Mouse (Mus musculus) embryonic facial prominence, embryonic 15.5 days (tissue): Measurements from ENCODE around the gene Adk. TPM values are rescaled to one million over a fixed set of nuclear protein-coding genes. Genes with fewer than 3 reads are reported as not detected.

Experiments used
- ATAC-seq: fragments of 200-750 bp; cut with Nextera tagmentation; 2 replicates; pipeline ENCODE4 v1.8.0; 2017; ENCODE audit warnings: low read depth, moderate TSS enrichment; ENCODE audit not compliant: insufficient number of reproducible peaks, low FRiP score, low TSS enrichment
- H3K27ac ChIP-seq: fragments of 300-500 bp; sonication (generic); replicated peaks from 2 replicates; pipeline ENCODE4 v1.5.1; 2015; ENCODE audit warnings: mild to moderate bottlenecking, inconsistent platforms
- H3K27me3 ChIP-seq: fragments of 300-500 bp; sonication (generic); 2 replicates; pipeline ENCODE4 v1.6.1; 2015; ENCODE audit warnings: inconsistent platforms
- H3K36me3 ChIP-seq: fragments of 300-500 bp; sonication (generic); 2 replicates; pipeline ENCODE4 v1.6.1; 2015; ENCODE audit warnings: mild to moderate bottlenecking, inconsistent platforms
- H3K4me1 ChIP-seq: fragments of 300-500 bp; sonication (generic); 2 replicates; pipeline ENCODE4 v1.6.1; 2015; ENCODE audit warnings: inconsistent platforms
- H3K4me2 ChIP-seq: fragments of 300-500 bp; sonication (generic); replicated peaks from 2 replicates; pipeline ENCODE4 v1.6.1; 2015; ENCODE audit warnings: mild to moderate bottlenecking, inconsistent platforms
- H3K4me3 ChIP-seq: fragments of 300-500 bp; sonication (generic); replicated peaks from 2 replicates; pipeline ENCODE4 v1.5.1; 2015; ENCODE audit warnings: mild to moderate bottlenecking, inconsistent platforms
- H3K9ac ChIP-seq: fragments of 300-500 bp; sonication (generic); 2 replicates; pipeline ENCODE4 v1.6.1; 2015; ENCODE audit warnings: inconsistent platforms
- H3K9me3 ChIP-seq: fragments of 300-500 bp; sonication (generic); replicated peaks from 2 replicates; pipeline ENCODE4 v1.6.1; 2016; ENCODE audit warnings: inconsistent platforms
- WGBS: fragments of 180-500 bp; shearing (Covaris S2); methylation state at CpG from one replicate; pipeline ENCODE4 v1.1.7; 2015; 5-methylcytosine and 5-hydroxymethylcytosine counted together
- polyA plus RNA-seq: library from polyadenylated mRNA; unstranded; fragments of >200 nt; fragmentation: Nextera tagmentation; extraction: Ambion mirVana; gene quantifications from 2 replicates; pipeline ENCODE4 v1.2.1, GENCODE M21; 2015

Adk gene
- polyA plus RNA-seq, 1 experiment from 2014 or later: 139 TPM

DNA sequence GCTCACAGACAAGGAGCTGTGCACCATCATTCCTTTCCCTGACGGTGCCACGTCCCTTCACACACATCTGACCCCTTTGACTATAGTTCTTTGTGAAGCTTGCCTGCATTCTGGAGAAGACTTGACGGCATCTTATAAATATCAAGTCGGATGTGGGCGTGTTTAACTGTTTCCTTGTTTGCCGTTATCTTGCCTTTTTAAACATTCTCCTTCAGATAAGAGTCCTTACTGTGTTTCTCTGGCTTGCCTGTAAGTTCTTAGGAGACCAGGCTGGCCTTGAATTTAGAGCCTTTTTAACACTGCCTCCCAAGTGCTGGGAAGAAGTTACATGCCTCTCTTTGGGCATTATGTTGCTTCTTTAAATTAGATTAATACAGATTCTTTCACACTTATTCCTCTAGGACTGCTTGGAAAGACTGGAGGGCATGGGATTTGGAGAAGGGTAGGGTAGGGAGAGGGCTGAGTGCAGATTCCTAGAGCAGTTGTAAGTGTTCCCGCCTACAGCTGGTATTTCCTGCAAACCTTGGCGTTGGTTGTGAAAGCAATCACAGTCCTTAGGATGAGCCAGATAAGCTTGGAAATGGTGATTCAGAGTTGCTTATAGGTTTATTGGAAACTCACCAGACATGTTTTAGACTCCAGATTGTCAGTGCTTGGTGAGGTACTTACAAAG, 13.3 kb downstream of the Adk start:
- H3K27me3 ChIP-seq: no peaks in the 10 kb centered on the region
- WGBS: 67% methylated on average over 8 of the region's 8 CpGs
- no peak overlapping the region for H3K27ac ChIP-seq
- H3K9ac ChIP-seq: no peak overlapping the region
- no peak for ATAC-seq
- no peak overlapping the region for H3K4me2 ChIP-seq
- H3K4me3 ChIP-seq: no peak overlapping the region
- H3K4me1 ChIP-seq: peaks cover 9% of the 10 kb centered on the region; the same call in 1 of the 2 replicates
- H3K9me3 ChIP-seq: no peaks in the 10 kb centered on the region
- no peaks in the 10 kb centered on the region for H3K36me3 ChIP-seq

DNA sequence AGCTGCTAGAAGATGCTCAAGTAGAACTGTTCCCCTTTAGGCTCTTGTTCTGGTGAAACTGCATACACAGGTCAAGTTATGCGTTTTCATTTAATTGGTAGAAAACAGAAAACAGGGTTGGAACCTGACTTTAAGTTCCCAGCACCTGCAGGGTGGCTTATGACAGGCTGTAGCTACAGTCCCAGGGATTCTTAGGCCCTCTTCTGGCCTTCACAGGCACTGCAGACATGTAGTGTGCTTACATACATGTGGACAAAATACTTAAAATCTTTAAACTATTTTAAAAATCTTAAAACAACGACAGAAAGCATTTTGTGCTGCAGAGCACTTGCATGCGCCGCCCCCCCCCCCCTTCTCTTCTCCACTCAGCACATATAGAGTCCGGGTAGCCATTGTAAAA, 17.2 kb downstream of the Adk start:
- 76% methylated on average over 5 of the region's 5 CpGs for WGBS
- Histone ChIP-seq H3K4me3 (no peak overlapping the region), H3K27me3 (no peaks in the 10 kb centered on the region), H3K9me3 (no peaks in the 10 kb centered on the region), H3K4me2 (no peak overlapping the region), H3K9ac (no peak overlapping the region), H3K4me1 (peaks cover 9% of the 10 kb centered on the region; the same call in 1 of the 2 replicates), H3K27ac (no peak overlapping the region), H3K36me3 (no peaks in the 10 kb centered on the region)
- ATAC-seq: no peak

DNA sequence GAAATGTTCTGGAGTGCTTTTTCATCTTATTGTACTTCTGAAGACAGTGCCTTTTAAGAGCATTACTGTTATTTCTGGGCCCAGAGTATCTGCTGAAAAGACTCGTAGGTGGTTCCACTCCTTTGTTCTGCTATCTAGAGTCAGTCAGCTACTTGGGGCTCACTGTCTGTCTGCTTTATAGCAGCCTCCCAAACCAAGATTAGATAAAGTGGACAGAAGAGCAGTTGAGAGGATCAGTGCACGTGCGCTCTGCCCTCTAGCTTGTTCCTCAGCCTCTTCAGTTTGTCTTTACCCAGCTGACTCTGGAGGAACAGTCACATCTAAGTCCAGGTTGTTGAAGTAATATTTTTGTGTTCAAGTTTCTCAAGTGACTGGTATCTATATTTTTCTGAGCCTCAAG, 21.6 kb downstream of the Adk start:
- Histone ChIP-seq H3K27ac (no peak overlapping the region), H3K4me2 (no peak overlapping the region), H3K4me3 (no peak overlapping the region), H3K9me3 (no peaks in the 10 kb centered on the region), H3K9ac (no peak overlapping the region), H3K36me3 (no peaks in the 10 kb centered on the region), H3K4me1 (peaks cover 12% of the 10 kb centered on the region; the same call in 1 of the 2 replicates), H3K27me3 (no peaks in the 10 kb centered on the region)
- no peak for ATAC-seq
- WGBS: 82% methylated on average over 3 of the region's 3 CpGs

DNA sequence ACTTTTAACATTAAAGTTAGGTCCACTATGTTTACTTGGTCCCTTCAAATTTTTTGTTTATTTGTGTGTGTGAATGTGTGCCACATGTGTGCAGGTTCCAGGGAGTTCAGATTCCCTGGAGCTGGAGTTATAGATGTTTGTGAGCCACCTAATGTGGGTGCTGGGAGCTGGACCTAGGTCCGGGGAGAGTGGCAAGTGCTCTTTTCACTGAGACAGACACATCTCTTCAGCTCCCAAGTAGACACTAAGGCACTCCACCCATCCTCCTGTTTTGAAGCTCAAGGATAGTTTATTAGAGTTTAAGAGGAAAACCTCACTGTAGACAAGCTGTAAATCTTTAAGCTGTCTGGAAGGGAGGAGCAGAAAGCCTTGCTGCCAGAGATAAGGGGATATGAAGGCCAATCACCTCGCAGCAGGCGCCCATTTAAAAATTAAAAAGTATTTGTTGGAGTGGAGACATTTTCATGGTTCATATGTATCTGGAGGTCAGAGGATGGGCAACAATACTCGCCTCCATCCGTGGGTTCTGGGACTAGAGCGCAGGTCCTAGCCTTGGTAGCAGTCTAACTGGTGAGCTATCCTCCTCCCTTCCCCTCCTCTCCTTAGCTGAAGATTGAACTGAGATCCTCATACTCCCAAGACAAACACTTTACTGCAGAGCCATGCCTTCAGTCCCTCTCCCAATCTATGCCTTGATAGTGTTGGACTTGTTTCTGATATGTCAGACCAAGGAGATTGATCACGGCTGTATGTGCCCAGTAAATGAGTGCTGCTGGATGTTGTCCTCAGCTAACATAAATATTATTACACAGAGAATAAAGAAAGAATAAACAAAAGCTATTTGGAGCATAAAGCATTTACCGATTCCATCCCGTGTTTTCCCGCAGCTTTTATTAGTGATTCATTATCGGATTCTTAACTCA, 22.3 kb downstream of the Adk start:
- Histone ChIP-seq H3K27ac (no peak overlapping the region), H3K4me1 (peaks cover 15% of the 10 kb centered on the region), H3K9me3 (no peaks in the 10 kb centered on the region), H3K36me3 (no peaks in the 10 kb centered on the region), H3K27me3 (no peaks in the 10 kb centered on the region), H3K4me3 (0 out of 2 replicates have a peak overlapping the region, but pooled peaks have one; percentile 74), H3K9ac (no peak overlapping the region), H3K4me2 (peak overlapping the region; percentile 80)
- 64% methylated on average over 11 of the region's 11 CpGs for WGBS
- no peak for ATAC-seq

- Histone ChIP-seq H3K9me3 (no peaks in the 10 kb centered on the region), H3K4me2 (peak overlapping the region; percentile 80), H3K4me1 (peaks cover 15% of the 10 kb centered on the region), H3K4me3 (peak overlapping the region; percentile 74), H3K27ac (peak overlapping the region; percentile 92), H3K27me3 (no peaks in the 10 kb centered on the region), H3K9ac (peak overlapping the region; percentile 77), H3K36me3 (no peaks in the 10 kb centered on the region)
- peak; percentile 98 for ATAC-seq
- WGBS: under 1% methylated on average over 59 of the region's 59 CpGs
Measured at GRCm38 (mm10) chr14:21075751-21076500, 23.6 kb downstream of the Adk start.

- Histone ChIP-seq H3K36me3 (no peaks in the 10 kb centered on the region), H3K27ac (peak overlapping the region; percentile 92), H3K9me3 (no peaks in the 10 kb centered on the region), H3K27me3 (no peaks in the 10 kb centered on the region), H3K4me2 (peak overlapping the region; percentile 80), H3K4me1 (peaks cover 15% of the 10 kb centered on the region), H3K9ac (peak overlapping the region; percentile 77; the same call in 1 of the 2 replicates), H3K4me3 (peak overlapping the region; percentile 74)
- WGBS: 31% methylated on average over 7 of the region's 7 CpGs
- ATAC-seq: no peak
Measured at GRCm38 (mm10) chr14:21076501-21077194, 24.3 kb downstream of the Adk start.

DNA sequence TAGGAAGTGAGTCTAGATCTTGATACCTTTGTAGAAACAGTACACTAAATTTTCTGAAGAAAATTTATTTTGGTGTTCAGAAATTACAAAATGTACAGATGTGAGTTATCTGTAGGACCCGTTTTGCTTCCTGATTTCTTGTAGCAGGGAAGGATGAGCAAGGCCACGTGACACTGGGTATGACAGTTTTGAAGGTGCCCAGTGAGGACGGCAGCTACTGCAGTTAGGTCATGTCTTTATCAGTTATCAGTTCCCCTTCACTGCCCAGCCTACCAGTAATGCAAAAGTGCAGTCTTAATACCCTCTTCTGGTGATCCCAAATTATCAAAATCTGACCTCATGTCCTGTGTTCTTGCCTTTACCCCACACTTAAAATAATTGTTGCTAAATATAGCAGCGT, 25.6 kb downstream of the Adk start:
- Histone ChIP-seq H3K4me3 (no peak overlapping the region), H3K36me3 (no peaks in the 10 kb centered on the region)
- ATAC-seq: no peak

DNA sequence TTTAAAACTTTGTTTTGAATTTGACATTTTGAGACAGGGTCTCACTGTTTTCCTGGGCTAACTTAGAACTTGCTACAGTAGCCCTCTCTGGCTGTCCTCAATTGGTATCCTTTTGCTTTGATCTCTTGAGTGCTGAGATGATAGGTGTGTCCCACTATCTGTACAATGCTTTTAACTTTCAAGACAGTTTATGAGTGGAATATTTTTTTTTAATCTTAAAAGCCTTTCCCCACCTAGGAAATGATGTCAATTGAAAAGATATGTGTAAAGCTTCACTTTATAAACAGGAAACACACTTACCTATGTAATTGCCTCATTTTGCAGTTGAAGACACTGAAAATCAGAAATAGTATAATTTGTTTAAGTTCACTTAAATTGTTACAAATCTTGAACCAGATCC, 26.1 kb downstream of the Adk start:
- no peaks in the 10 kb centered on the region for H3K27me3 ChIP-seq
- H3K36me3 ChIP-seq: no peaks in the 10 kb centered on the region
- H3K4me2 ChIP-seq: no peak overlapping the region
- no peak overlapping the region for H3K4me3 ChIP-seq
- no peak overlapping the region for H3K9ac ChIP-seq
- no peaks in the 10 kb centered on the region for H3K9me3 ChIP-seq
- H3K4me1 ChIP-seq: peaks cover 15% of the 10 kb centered on the region
- H3K27ac ChIP-seq: no peak overlapping the region
- ATAC-seq: no peak

More for the DNA sequence above, 25.6 kb downstream of the Adk start:
- H3K9ac ChIP-seq: no peak overlapping the region
- 83% methylated on average over 4 of the region's 4 CpGs for WGBS
- no peaks in the 10 kb centered on the region for H3K27me3 ChIP-seq
- H3K4me1 ChIP-seq: peaks cover 15% of the 10 kb centered on the region
- no peak overlapping the region for H3K27ac ChIP-seq
- no peak overlapping the region for H3K4me2 ChIP-seq
- H3K9me3 ChIP-seq: no peaks in the 10 kb centered on the region

DNA sequence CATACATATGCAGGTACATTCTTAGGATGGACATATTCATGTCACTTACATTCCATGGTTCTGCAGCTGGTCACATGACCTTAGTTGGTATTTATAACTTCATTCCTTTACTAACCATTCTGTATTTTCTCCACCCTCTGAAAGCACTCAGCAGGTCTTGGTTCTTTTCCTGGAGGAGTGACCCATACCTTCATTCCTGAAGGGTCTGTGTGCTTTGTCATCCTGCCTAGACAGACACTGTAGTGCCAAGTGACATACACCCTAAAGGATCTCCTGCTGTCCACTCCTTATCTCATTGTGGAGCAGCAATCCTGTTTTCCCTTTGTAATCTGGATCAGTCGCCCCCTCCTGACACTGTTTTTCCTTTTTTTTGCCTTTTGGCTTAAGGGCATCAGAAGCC, 30.4 kb downstream of the Adk start:
- WGBS: 52% methylated on average over 1 of the region's 1 CpGs
- Histone ChIP-seq H3K9ac (no peak overlapping the region), H3K27me3 (no peaks in the 10 kb centered on the region), H3K4me1 (peaks cover 25% of the 10 kb centered on the region), H3K36me3 (no peaks in the 10 kb centered on the region), H3K27ac (no peak overlapping the region), H3K4me3 (no peak overlapping the region), H3K4me2 (no peak overlapping the region), H3K9me3 (no peaks in the 10 kb centered on the region)
- ATAC-seq: no peak

DNA sequence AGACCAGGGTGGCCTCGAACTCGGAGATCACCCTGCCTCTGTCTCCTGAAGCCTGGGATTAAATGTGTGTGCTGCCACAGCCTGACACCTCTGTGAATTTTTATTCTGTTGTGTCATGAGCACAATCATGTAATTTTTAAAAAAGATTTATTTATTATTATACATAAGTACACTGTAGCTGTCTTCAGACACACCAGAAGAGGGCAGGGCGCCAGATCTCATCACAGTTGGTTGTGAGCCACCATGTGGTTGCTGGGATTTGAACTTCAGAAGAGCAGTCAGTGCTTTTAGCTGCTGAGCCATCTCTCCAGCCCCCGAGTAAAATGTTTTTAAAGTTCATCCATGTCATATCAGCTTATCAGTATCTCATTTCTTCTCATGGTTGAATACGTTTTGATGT, 33.3 kb downstream of the Adk start:
- Histone ChIP-seq H3K36me3 (no peaks in the 10 kb centered on the region), H3K27ac (peak overlapping the region; percentile 95; the same call in 1 of the 2 replicates), H3K9ac (no peak overlapping the region), H3K4me1 (peaks cover 35% of the 10 kb centered on the region), H3K9me3 (no peaks in the 10 kb centered on the region), H3K4me3 (no peak overlapping the region), H3K27me3 (no peaks in the 10 kb centered on the region), H3K4me2 (no peak overlapping the region)
- ATAC-seq: no peak
- 69% methylated on average over 5 of the region's 5 CpGs for WGBS
